Mouse (Mus musculus) layer of hippocampus, postnatal 36 days (tissue): Measurements from ENCODE around the gene Hoxc4. TPM values are rescaled to one million over a fixed set of nuclear protein-coding genes. Genes with fewer than 3 reads are reported as not detected.

Experiments
- DNase-seq, 2 experiments: peaks; one replicate each; pipeline ENCODE4 v3.0.0; 2022
- total RNA-seq, 2 experiments: library from RNA; stranded (reverse); gene quantifications; 2 replicates each; pipeline ENCODE4 v1.2.3; 2021

The Hoxc4 gene
- total RNA-seq, 2 experiments from 2014 or later: not detected

- no peak for DNase-seq
Observed at GRCm38 (mm10) chr15:103038701-103039480, 20.2 kb downstream of the Hoxc4 start.

GRCm38 (mm10) chr15:103039609-103040008 lies 20.9 kb downstream of the Hoxc4 start:
- no peak for DNase-seq

- no peak for DNase-seq
Observed at GRCm38 (mm10) chr15:103040601-103041000, 21.9 kb downstream of the Hoxc4 start.

- DNase-seq: no peak
Observed at GRCm38 (mm10) chr15:103041613-103042012, 22.9 kb downstream of the Hoxc4 start.

GRCm38 (mm10) chr15:103042209-103042608 lies 23.5 kb downstream of the Hoxc4 start:
- DNase-seq: no peak

- DNase-seq: no peak
Observed at GRCm38 (mm10) chr15:103051670-103052069, 32.9 kb downstream of the Hoxc4 start.

GRCm38 (mm10) chr15:103053210-103053609 lies 34.5 kb downstream of the Hoxc4 start:
- DNase-seq: no peak

- no peak for DNase-seq
Observed at GRCm38 (mm10) chr15:103056396-103056795, 37.7 kb downstream of the Hoxc4 start.

- no peak for DNase-seq
Observed at GRCm38 (mm10) chr15:103058715-103059114, 40.0 kb downstream of the Hoxc4 start.

GRCm38 (mm10) chr15:103059393-103059992 lies 40.8 kb downstream of the Hoxc4 start:
- no peak for DNase-seq

GRCm38 (mm10) chr15:103060021-103060340 lies 41.2 kb downstream of the Hoxc4 start:
- no peak for DNase-seq

GRCm38 (mm10) chr15:103060341-103061130 lies 41.8 kb downstream of the Hoxc4 start:
- DNase-seq: no peak

GRCm38 (mm10) chr15:103061131-103061825 lies 42.5 kb downstream of the Hoxc4 start:
- DNase-seq: no peak

GRCm38 (mm10) chr15:103061988-103062387 lies 43.3 kb downstream of the Hoxc4 start:
- no peak for DNase-seq

GRCm38 (mm10) chr15:103065642-103066041 lies 46.9 kb downstream of the Hoxc4 start:
- DNase-seq: no peak

GRCm38 (mm10) chr15:103067701-103068100 lies 49.0 kb downstream of the Hoxc4 start:
- DNase-seq: no peak

- DNase-seq: no peak
Observed at GRCm38 (mm10) chr15:103069173-103069572, 50.4 kb downstream of the Hoxc4 start.

GRCm38 (mm10) chr15:103071266-103071665 lies 52.5 kb downstream of the Hoxc4 start:
- no peak for DNase-seq

GRCm38 (mm10) chr15:103074663-103075415 lies 56.1 kb downstream of the Hoxc4 start:
- no peak for DNase-seq

GRCm38 (mm10) chr15:103077673-103078072 lies 58.9 kb downstream of the Hoxc4 start:
- DNase-seq: no peak

- no peak for DNase-seq
Observed at GRCm38 (mm10) chr15:103082622-103083021, 63.9 kb downstream of the Hoxc4 start.

GRCm38 (mm10) chr15:103083598-103083997 lies 64.9 kb downstream of the Hoxc4 start:
- no peak for DNase-seq
